Mouse (Mus musculus) heart, postnatal 25 days (tissue): Measurements from ENCODE around the gene Zfp54. TPM values are rescaled to one million over a fixed set of nuclear protein-coding genes. Genes with fewer than 3 reads are reported as not detected.
"Not testable (repeated sequence)": the region's sequence is repeated elsewhere in the genome, so short reads cannot be mapped to it uniquely, and the experiment has no call there.

Experiments used
- DNase-seq: peaks from one replicate; pipeline ENCODE4 v3.0.0; 2022; ENCODE audit warnings: low spot score
- intact Hi-C: fragments of 180-260 bp; cut with DNase I; formaldehyde crosslinking; loops from one replicate; pipeline ENCODE4 v1.15.1; 2025
- total RNA-seq, 2 experiments: library from RNA; stranded (reverse); gene quantifications; 2 replicates each; pipeline ENCODE4 v1.2.3; 2021

Gene Zfp54
- total RNA-seq: 1 to 10 TPM; 1.2 TPM

- intact Hi-C loops: loop anchor here (1.0 to 5.0 kb wide), 4 partner anchors 28 to 191 kb away; partner anchors contain the start of gene Zfp51
Observed at GRCm38 (mm10) chr17:21422664-21423599, at the start of gene Zfp54. TSS of gene Zfp54 (plus strand) at chr17:21423227.

GRCm38 (mm10) chr17:21375311-21375710 is 47.7 kb upstream of the Zfp54 start:
- intact Hi-C loops: no loop called here
- no peak for DNase-seq

More at GRCm38 (mm10) chr17:21422664-21423599, at the start of gene Zfp54:
- peak; percentile 46 for DNase-seq

GRCm38 (mm10) chr17:21383391-21384056 is 39.5 kb upstream of the Zfp54 start, which contains the start of gene Zfp677:
TSS of gene Zfp677 (plus strand) at chr17:21383748.
- peak; percentile 38 for DNase-seq
- intact Hi-C loops: no loop called here

GRCm38 (mm10) chr17:21384057-21384411 is 39.0 kb upstream of the Zfp54 start:
- no peak for DNase-seq
- intact Hi-C loops: no loop called here

- intact Hi-C loops, DNase-seq: not testable (repeated sequence)
Observed at GRCm38 (mm10) chr17:21438806-21439400, 15.9 kb downstream of the Zfp54 start.

- intact Hi-C loops: loop anchor here (2.0 to 5.0 kb wide), 3 partner anchors 27 to 65 kb away; partner anchors contain the start of genes Zfp53 and Zfp54
- DNase-seq: peak; percentile 24
Observed at GRCm38 (mm10) chr17:21449669-21450068, 26.6 kb downstream of the Zfp54 start.

- DNase-seq: peak; percentile 91
- intact Hi-C loops: loop anchor here (2.0 to 5.0 kb wide), 3 partner anchors 27 to 65 kb away; partner anchors contain the start of genes Zfp53 and Zfp54
Observed at GRCm38 (mm10) chr17:21450138-21450704, 27.2 kb downstream of the Zfp54 start, which contains the start of gene Zfp51. TSS of gene Zfp51 (plus strand) at chr17:21450374.

GRCm38 (mm10) chr17:21463550-21463949 is 40.5 kb downstream of the Zfp54 start:
- DNase-seq: no peak
- intact Hi-C loops: no loop called here

- DNase-seq: no peak
- intact Hi-C loops: no loop called here
Observed at GRCm38 (mm10) chr17:21472032-21472652, 49.1 kb downstream of the Zfp54 start.

- intact Hi-C loops: no loop called here
- DNase-seq: no peak
Observed at GRCm38 (mm10) chr17:21472653-21473307, 49.8 kb downstream of the Zfp54 start.

- DNase-seq: no peak
- intact Hi-C loops: no loop called here
Observed at GRCm38 (mm10) chr17:21473362-21474190, 50.5 kb downstream of the Zfp54 start.

GRCm38 (mm10) chr17:21474729-21475128 is 51.7 kb downstream of the Zfp54 start:
- peak; percentile 4 for DNase-seq
- intact Hi-C loops: not testable (repeated sequence)

- intact Hi-C loops, DNase-seq: not testable (repeated sequence)
Observed at GRCm38 (mm10) chr17:21475290-21475689, 52.3 kb downstream of the Zfp54 start.

- DNase-seq, intact Hi-C loops: not testable (repeated sequence)
Observed at GRCm38 (mm10) chr17:21476351-21476750, 53.3 kb downstream of the Zfp54 start.

- intact Hi-C loops, DNase-seq: not testable (repeated sequence)
Observed at GRCm38 (mm10) chr17:21478103-21478777, 55.2 kb downstream of the Zfp54 start.
